Mouse (Mus musculus) liver (tissue): ENCODE results near the gene 1110051M20Rik.
A peak's percentile ranks its signal among the peaks of the same experiment; 100 is the strongest.

Experiments
- DNase-seq: peaks from one replicate; pipeline ENCODE4 v3.0.0-alpha.2; 2020; ENCODE audit warnings: mixed read lengths

The 1110051M20Rik gene

DNA sequence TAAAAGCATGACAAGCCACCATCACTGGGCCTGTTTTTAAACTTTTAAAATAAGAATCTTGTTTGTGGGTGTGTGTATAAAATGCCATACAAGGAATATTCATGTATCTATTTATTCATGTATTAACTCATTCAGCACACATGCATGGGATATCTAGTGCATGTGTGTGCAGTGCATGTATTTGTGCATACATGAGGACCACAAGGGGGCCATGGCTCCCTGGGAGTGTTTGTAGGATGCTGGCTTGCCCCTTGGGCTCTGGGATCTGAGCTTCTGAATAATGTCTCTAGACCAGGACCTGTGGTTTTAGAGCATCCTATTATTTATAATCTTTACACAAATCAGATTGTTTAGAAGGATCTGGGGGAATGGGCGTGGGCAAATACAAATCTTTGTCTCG lies 143.7 kb downstream of the 1110051M20Rik start:
- DNase-seq: no peak

DNA sequence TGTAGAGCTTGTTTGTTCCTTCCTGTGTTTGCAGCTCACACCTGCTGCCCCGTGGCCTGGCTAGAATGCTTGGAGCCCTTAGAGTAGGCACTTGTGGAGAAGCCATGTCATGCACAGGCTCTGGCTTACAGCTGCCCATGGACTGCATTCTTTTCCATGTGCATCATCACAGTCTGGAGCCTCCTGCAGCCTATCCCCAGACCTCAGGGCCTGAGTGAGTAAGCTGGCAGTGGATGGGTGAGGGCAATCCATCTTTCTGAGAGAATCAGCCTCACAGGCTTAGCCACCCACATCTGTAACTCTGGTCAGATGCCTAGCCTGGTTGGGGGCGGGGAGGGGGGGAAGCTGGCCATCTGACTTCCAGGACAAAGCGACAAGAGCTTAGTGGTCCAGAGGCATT lies 145.3 kb downstream of the 1110051M20Rik start:
- no peak for DNase-seq

DNA sequence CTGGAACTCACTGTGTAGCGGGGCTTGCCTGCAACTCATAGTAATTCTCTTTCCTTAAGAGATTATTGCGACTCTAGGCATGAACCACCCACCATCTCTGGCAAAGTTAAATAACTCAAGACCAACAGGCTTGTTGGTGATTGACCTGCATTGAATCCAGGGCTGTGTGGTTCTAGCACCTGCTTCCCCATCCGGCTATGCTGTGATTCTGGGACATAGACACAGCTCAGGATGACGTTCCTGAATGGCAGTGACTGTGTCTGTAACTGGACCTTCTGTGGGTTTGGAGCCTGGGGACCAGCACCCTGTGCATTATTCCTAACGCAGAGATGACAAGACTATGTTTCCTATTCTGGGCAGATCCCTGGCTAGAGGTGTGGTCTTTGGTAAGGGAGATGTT lies 148.6 kb downstream of the 1110051M20Rik start:
- no peak for DNase-seq

DNA sequence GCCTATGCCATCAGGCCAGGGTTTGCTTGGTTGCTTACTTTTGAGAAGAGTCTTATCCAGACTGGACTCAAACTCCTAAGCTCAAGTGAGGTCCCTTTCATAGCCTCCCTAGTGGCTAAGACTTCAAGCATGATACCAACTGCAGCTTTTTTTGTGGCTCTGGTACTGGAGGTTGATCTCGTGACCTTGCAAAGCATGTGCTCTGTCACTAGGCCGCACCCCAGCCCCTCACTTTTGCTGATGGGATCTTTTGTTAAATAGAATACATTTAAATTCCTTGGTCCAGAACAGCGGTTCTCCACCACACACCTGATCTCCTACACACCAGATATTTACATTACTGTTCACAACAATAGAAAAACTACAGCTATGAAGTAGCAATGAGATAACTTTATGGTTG lies 150.3 kb downstream of the 1110051M20Rik start:
- DNase-seq: no peak

DNA sequence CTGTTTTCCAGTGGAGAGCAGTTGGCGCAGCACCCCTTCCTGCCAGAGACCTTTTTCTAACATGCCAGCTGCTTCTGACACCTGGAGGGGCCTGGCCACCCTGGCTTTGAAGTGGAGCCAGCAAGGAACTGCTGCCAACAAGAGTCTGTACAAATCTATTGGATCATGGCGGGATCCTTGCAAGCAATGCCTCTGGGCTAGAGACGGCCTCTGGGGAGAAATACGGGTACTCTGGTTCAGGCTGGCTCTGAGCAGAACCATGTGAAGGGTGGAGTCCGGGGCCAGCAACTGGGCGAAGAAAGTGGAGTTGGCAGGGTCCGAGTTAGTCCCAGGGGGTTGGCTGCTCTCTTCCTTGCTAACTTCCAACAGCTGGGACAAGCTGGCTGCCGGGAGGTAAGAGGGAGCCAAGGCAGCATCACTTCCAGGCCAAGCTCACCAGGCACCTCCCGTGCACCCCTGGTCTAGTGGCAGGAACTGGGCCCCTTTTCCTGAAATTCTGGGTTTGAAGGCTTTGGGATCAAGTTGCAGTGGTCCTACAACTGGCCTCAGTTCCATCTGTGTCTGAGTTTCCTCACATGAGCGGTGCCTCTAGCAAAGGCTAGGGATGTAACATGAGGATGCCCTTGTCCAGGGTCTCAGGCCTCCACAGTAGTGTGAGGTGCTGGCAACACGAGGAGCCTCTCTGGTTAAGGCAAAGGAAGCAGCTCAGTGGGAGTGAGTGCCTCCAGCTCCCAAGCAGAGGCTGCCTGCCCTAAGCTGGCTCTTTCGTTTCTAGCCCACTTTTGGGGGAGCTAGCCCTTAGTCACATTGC lies 153.1 kb downstream of the 1110051M20Rik start:
- no peak for DNase-seq

GRCm38 (mm10) chr2:91287563-91287962 lies 156.9 kb downstream of the 1110051M20Rik start:
- DNase-seq: no peak

- peak; percentile 79 for DNase-seq
Measured at GRCm38 (mm10) chr2:91285885-91286505, 158.5 kb downstream of the 1110051M20Rik start.

DNA sequence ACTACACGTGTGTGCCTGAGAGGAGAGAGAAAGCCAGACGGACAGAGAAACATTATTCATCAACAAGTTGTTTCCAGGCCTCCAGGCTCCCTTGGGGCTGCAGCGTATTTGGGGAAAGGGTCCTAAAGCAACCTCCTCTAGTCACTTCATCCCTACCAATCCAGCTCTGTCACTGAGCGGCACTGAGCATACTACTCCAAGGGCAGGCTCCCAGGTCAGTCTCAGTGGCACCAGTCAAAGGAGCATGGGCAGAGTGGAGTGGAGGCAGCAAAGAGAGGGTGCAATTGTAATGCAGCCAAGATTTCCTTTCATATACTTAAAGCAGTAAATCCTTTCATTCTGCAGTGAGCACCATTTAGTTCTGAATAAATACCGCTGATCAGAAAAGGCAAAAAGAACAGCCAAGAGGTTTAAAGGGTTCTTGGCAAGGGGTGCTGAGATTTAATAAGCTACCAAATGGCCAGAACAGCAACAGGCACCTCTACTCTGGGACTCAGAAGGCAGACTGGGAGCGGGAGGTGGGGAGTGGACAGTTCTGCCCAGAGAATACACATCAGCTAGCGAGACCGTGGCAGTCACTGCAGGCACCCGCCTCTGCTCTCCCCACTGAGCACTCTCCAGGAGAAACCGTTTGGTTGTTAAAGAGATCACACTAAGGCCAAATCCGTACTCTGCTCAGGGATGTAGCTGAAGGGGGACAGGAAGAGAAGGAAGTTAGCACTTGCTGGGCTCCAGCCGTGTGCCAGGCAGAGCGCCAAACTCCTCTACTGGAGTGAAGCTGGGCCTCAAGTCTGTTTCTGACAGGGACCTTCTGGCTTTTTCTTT lies 159.9 kb downstream of the 1110051M20Rik start:
- DNase-seq: no peak

GRCm38 (mm10) chr2:91283972-91284371 lies 160.5 kb downstream of the 1110051M20Rik start:
- DNase-seq: no peak

DNA sequence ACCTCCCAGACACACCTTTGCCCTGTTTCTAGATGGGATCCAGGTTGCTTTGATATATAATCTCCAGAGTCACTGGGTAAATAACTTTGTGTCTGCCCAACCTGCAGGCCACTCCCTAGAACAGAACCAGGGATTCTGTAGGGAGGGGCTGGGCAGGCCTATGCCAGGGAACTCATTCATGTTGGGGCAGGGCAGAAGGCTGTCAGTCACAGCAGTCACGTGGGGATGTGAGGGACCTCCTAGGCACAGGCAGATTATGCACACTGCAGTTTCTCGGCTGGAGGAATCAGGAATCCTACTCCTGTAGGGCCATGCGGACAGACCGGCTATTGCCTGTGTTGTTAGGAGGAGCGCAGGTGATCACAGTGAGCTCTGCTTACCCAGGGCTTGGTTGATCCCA lies 163.1 kb downstream of the 1110051M20Rik start:
- no peak for DNase-seq

DNA sequence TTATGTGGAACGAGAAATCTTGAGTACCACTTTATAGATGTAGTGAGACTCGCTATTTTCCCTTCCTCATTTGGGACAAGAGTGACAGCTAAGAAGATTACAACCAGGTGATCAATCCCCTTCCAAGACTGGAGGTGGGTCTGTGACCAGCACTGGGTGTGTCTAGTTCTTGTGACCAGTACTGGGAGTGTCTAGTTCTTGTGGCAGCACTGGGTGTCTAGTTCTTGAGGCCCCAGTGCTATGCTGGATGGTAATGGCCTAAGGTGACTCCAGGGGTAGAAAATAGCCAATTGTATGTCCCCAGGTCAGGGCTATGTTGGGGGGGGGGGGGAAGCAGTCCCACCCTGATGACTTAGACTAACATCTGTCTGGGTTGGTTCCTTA lies 165.1 kb downstream of the 1110051M20Rik start:
- DNase-seq: no peak

- peak; percentile 56 for DNase-seq
Measured at GRCm38 (mm10) chr2:91278749-91279371, 165.6 kb downstream of the 1110051M20Rik start.

GRCm38 (mm10) chr2:91269687-91270133 lies 174.8 kb downstream of the 1110051M20Rik start:
- DNase-seq: no peak

DNA sequence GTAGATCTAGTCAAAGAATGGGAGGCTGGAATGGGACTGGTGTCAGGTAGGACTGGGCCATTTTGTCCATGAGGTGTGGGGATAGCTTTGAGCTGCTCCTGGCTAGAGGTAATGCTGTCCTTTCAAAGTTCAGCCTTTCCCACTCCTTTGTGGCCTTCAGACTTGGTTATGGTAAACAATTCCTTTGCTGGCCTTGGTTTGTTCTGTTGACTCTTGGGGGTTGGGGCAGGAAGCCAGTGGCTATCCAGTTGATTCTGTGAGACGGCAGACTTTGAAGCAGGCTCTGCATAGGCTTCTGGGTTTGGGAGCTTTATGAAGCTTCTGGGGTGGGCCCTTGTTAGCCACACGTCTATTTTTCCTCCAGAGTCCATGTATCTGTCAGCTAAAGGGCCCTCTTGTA lies 175.8 kb downstream of the 1110051M20Rik start:
- peak; percentile 32 for DNase-seq

DNA sequence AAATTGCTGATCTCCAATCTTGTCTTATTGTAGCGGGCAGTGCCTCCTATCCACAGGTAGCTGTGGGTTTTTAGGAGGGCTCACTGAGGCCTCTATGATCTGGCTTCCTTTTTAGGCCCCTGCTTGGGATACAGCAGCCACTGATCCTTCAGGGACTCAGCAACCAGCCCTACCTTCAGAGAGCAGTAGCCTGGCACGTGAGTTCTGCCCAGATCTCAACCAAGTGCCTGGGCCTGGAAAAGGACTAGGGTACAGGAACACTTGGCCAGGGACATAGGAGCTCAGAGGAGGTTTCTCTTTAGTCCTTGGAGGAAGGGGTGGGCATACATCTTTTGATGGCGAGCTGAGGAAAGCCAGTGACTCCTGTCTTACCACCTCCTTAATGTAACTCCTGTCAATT lies 176.5 kb downstream of the 1110051M20Rik start:
- no peak for DNase-seq

DNA sequence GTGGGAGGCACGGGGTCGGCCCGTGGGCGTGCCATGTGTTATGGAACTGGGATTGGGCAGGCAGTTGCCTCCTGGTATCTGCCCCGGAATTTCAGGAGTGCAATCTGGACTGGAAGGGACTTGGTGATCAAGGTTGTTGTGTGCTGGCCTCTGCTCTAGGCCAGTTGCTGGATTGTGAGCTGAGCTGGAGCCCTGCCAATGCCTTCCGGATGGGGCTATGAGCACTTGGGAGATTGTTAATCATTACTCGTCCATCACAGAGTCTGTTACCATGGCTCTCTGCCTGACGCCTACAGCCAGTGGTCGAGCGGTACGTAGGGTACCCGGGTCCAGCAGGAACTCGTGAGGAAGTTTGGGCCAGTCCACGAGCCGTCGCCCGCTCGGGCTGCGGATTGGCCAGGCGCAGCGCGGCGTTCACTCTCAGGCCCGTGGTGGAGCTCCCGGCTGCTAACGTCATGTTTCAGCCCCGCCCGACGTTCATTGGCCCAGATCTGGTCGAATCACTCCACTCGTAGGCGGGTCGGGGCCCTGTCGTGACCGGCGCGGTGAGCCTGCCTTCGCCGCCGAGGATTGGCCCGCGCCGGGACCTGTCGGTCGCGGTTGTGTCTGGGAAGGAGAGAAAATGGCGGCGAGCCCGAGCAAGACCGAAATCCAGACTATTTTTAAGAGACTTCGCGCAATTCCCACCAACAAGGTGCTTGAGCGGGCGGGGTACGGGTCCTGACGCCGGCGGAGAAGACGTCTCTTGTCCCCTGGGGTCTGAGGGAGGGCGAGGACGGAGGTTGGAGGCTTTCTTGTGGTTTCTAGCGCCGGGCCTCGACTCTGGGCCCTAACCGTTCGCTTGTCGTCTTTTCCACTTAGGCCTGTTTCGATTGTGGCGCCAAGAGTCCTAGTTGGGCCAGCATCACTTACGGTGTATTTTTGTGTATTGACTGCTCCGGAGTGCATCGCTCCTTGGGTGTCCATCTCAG lies 179.5 kb downstream of the 1110051M20Rik start, which contains the start of gene Arfgap2:
TSS of gene Arfgap2 (plus strand) at position 264 of the 971 bp plus-strand sequence.
- DNase-seq: peak; percentile 98

GRCm38 (mm10) chr2:91263692-91264660 lies 180.5 kb downstream of the 1110051M20Rik start:
- no peak for DNase-seq

- no peak for DNase-seq
Measured at GRCm38 (mm10) chr2:91259493-91259892, 185.0 kb downstream of the 1110051M20Rik start.

GRCm38 (mm10) chr2:91258830-91259229 lies 185.7 kb downstream of the 1110051M20Rik start:
- no peak for DNase-seq

- no peak for DNase-seq
Measured at GRCm38 (mm10) chr2:91258054-91258453, 186.4 kb downstream of the 1110051M20Rik start.
